Mouse (Mus musculus) bone marrow, adult 2 months (tissue): ENCODE measurements around the gene Ptpn12.

Source experiments
- CTCF ChIP-seq: fragments of 200-500 bp; IDR thresholded peaks from 2 replicates; pipeline ENCODE4 v1.5.1; 2011; ENCODE audit warnings: low read length, control low read depth; ENCODE audit not compliant: control insufficient read depth, insufficient read depth
- POLR2A ChIP-seq: fragments of 200-500 bp; IDR thresholded peaks from 2 replicates; pipeline ENCODE4 v1.6.1; 2011; ENCODE audit warnings: low read depth, mild to moderate bottlenecking, control low read depth, low read length, borderline replicate concordance; ENCODE audit not compliant: control insufficient read depth

- no peak for TF ChIP-seq POLR2A
- TF ChIP-seq CTCF, result no peak
Measured at GRCm38 (mm10) chr5:20938523-20938922, 117.2 kb downstream of the Ptpn12 start.
